Mouse (Mus musculus): ENCODE data around the gene Krt86. TPM values are rescaled to one million over a fixed set of nuclear protein-coding genes. Genes with fewer than 3 reads are reported as not detected.

Gene Krt86
- not detected for polyA plus RNA-seq (2014; fragmentation: Illumina TruSeq; extraction: RNeasy Lipid Tissue Mini Kit (QIAGEN cat#74804); ENCODE audit: low read depth, low replicate concordance)

GRCm38 (mm10) chr15:101472952-101473528, at the start of gene Krt86:
Gene Krt86, plus strand, starts transcription at chr15:101473478.

GRCm38 (mm10) chr15:101438555-101438954, 34.7 kb upstream of the Krt86 start, which contains the start of gene Krt87:
Gene Krt87, minus strand, starts transcription at chr15:101438804.

GRCm38 (mm10) chr15:101447444-101447843, 25.8 kb upstream of the Krt86 start, which contains the start of gene Krt88:
Gene Krt88, plus strand, starts transcription at chr15:101447744.

GRCm38 (mm10) chr15:101463651-101464050, 9.6 kb upstream of the Krt86 start, which contains the start of gene Krt81:
Gene Krt81, minus strand, starts transcription at chr15:101463751.

GRCm38 (mm10) chr15:101491431-101491830, 18.2 kb downstream of the Krt86 start, which contains the start of gene Krt83:
Gene Krt83, minus strand, starts transcription at chr15:101491512.

GRCm38 (mm10) chr15:101517161-101517560, 43.9 kb downstream of the Krt86 start, which contains the start of gene Gm49425:
Gene Gm49425, minus strand, starts transcription at chr15:101517261.

Other genes starting within 250 kb of the Krt86 start
- gene Grasp, start 249.3 kb upstream of the Krt86 start, polyA plus RNA-seq (2014; fragmentation: Illumina TruSeq; extraction: RNeasy Lipid Tissue Mini Kit (QIAGEN cat#74804); ENCODE audit: low read depth, low replicate concordance), result 0.35 TPM
- 48.2 TPM for gene Nr4a1, start 219.2 kb upstream of the Krt86 start, polyA plus RNA-seq (2014; fragmentation: Illumina TruSeq; extraction: RNeasy Lipid Tissue Mini Kit (QIAGEN cat#74804); ENCODE audit: low read depth, low replicate concordance)
- gene Atg101, start 189.2 kb upstream of the Krt86 start, polyA plus RNA-seq (2014; fragmentation: Illumina TruSeq; extraction: RNeasy Lipid Tissue Mini Kit (QIAGEN cat#74804); ENCODE audit: low read depth, low replicate concordance), result not detected
- gene 6030408B16Rik, start 180.3 kb upstream of the Krt86 start, polyA plus RNA-seq (2014; fragmentation: Illumina TruSeq; extraction: RNeasy Lipid Tissue Mini Kit (QIAGEN cat#74804); ENCODE audit: low read depth, low replicate concordance), result not detected
- gene Krt80, start 103.3 kb upstream of the Krt86 start, polyA plus RNA-seq (2014; fragmentation: Illumina TruSeq; extraction: RNeasy Lipid Tissue Mini Kit (QIAGEN cat#74804); ENCODE audit: low read depth, low replicate concordance), result 0.17 TPM
- gene Krt7, start 62.4 kb upstream of the Krt86 start, polyA plus RNA-seq (2014; fragmentation: Illumina TruSeq; extraction: RNeasy Lipid Tissue Mini Kit (QIAGEN cat#74804); ENCODE audit: low read depth, low replicate concordance), result not detected
- not detected for gene Krt87, start 34.7 kb upstream of the Krt86 start, polyA plus RNA-seq (2014; fragmentation: Illumina TruSeq; extraction: RNeasy Lipid Tissue Mini Kit (QIAGEN cat#74804); ENCODE audit: low read depth, low replicate concordance)
- gene Krt88, start 25.7 kb upstream of the Krt86 start, polyA plus RNA-seq (2014; fragmentation: Illumina TruSeq; extraction: RNeasy Lipid Tissue Mini Kit (QIAGEN cat#74804); ENCODE audit: low read depth, low replicate concordance), result not detected
- not detected for gene Krt81, start 9.7 kb upstream of the Krt86 start, polyA plus RNA-seq (2014; fragmentation: Illumina TruSeq; extraction: RNeasy Lipid Tissue Mini Kit (QIAGEN cat#74804); ENCODE audit: low read depth, low replicate concordance)
- not detected for gene Krt83, start 18.0 kb downstream of the Krt86 start, polyA plus RNA-seq (2014; fragmentation: Illumina TruSeq; extraction: RNeasy Lipid Tissue Mini Kit (QIAGEN cat#74804); ENCODE audit: low read depth, low replicate concordance)
- not detected for gene Gm49425, start 43.8 kb downstream of the Krt86 start, polyA plus RNA-seq (2014; fragmentation: Illumina TruSeq; extraction: RNeasy Lipid Tissue Mini Kit (QIAGEN cat#74804); ENCODE audit: low read depth, low replicate concordance)
- gene Krt84, start 59.3 kb downstream of the Krt86 start, polyA plus RNA-seq (2014; fragmentation: Illumina TruSeq; extraction: RNeasy Lipid Tissue Mini Kit (QIAGEN cat#74804); ENCODE audit: low read depth, low replicate concordance), result not detected
- gene Krt82, start 77.2 kb downstream of the Krt86 start, polyA plus RNA-seq (2014; fragmentation: Illumina TruSeq; extraction: RNeasy Lipid Tissue Mini Kit (QIAGEN cat#74804); ENCODE audit: low read depth, low replicate concordance), result not detected
- gene Krt90, start 89.5 kb downstream of the Krt86 start, polyA plus RNA-seq (2014; fragmentation: Illumina TruSeq; extraction: RNeasy Lipid Tissue Mini Kit (QIAGEN cat#74804); ENCODE audit: low read depth, low replicate concordance), result not detected
- not detected for gene Krt75, start 100.4 kb downstream of the Krt86 start, polyA plus RNA-seq (2014; fragmentation: Illumina TruSeq; extraction: RNeasy Lipid Tissue Mini Kit (QIAGEN cat#74804); ENCODE audit: low read depth, low replicate concordance)
- not detected for gene Gm5414, start 154.7 kb downstream of the Krt86 start, polyA plus RNA-seq (2014; fragmentation: Illumina TruSeq; extraction: RNeasy Lipid Tissue Mini Kit (QIAGEN cat#74804); ENCODE audit: low read depth, low replicate concordance)
- not detected for gene Gm5478, start 173.9 kb downstream of the Krt86 start, polyA plus RNA-seq (2014; fragmentation: Illumina TruSeq; extraction: RNeasy Lipid Tissue Mini Kit (QIAGEN cat#74804); ENCODE audit: low read depth, low replicate concordance)
- gene Krt6b, start 206.8 kb downstream of the Krt86 start, polyA plus RNA-seq (2014; fragmentation: Illumina TruSeq; extraction: RNeasy Lipid Tissue Mini Kit (QIAGEN cat#74804); ENCODE audit: low read depth, low replicate concordance), result not detected
- not detected for gene Krt6a, start 220.8 kb downstream of the Krt86 start, polyA plus RNA-seq (2014; fragmentation: Illumina TruSeq; extraction: RNeasy Lipid Tissue Mini Kit (QIAGEN cat#74804); ENCODE audit: low read depth, low replicate concordance)
- gene Krt5, start 239.4 kb downstream of the Krt86 start, polyA plus RNA-seq (2014; fragmentation: Illumina TruSeq; extraction: RNeasy Lipid Tissue Mini Kit (QIAGEN cat#74804); ENCODE audit: low read depth, low replicate concordance), result not detected